In genomic region chr14:48172026-48172425, GRCm38 (mm10) we compare ENCODE assay signal across 10 mouse cellular contexts. TPM values are rescaled to one million over a fixed set of nuclear protein-coding genes. Genes with fewer than 3 reads are reported as not detected.
DNase-seq lines count a peak whose midpoint lies in the region; ATAC-seq and TF ChIP-seq lines count a peak whose summit lies in the region.
"Had no signal": no experiment of that assay in that cellular context is flagged by ENCODE, and none has a peak within 500 bp of the region (broad histone marks: within the 10 kb centered on the region; RNA-seq: fewer than 3 reads in every experiment).

No protein-coding gene starts in this region.

- H3K27me3 ChIP-seq in hindbrain, embryonic 12.5 days: no peaks in the 10 kb centered on the region
- H3K27me3 ChIP-seq: limb, embryonic 13.5 days had no signal

- peak overlapping the region; percentile 45; the same call in 1 of the 2 replicates for H3K27ac ChIP-seq in hindbrain, embryonic 12.5 days
- no peak overlapping the region for H3K27ac ChIP-seq in gastrocnemius, adult 2 months
- H3K27ac ChIP-seq: limb, embryonic 13.5 days had no signal

- TF ChIP-seq CTCF in gastrocnemius, adult 2 months (IDR thresholded peaks at IDR 0.05): no peak

- no peak overlapping the region for H3K4me3 ChIP-seq in hindbrain, embryonic 12.5 days
- no peak overlapping the region for H3K4me3 ChIP-seq in gastrocnemius, adult 2 months
- H3K4me3 ChIP-seq: limb, embryonic 13.5 days had no signal

- 0 out of 2 replicates have a peak overlapping the region, but pooled peaks have one; percentile 32 for H3K9ac ChIP-seq in hindbrain, embryonic 12.5 days
- H3K9ac ChIP-seq: limb, embryonic 13.5 days had no signal

- ATAC-seq in hindbrain, embryonic 12.5 days (ENCODE audit: low FRiP score): peak; percentile 78
- peak; percentile 45 for ATAC-seq in megakaryocyte, adult 5-6 weeks (ENCODE audit: poor library complexity, severe bottlenecking)

- H3K36me3 ChIP-seq in hindbrain, embryonic 12.5 days: no peaks in the 10 kb centered on the region

- H3K4me2 ChIP-seq in hindbrain, embryonic 12.5 days (replicated peaks): no peak overlapping the region
- H3K4me2 ChIP-seq: limb, embryonic 13.5 days had no signal

- H3K9me3 ChIP-seq in hindbrain, embryonic 12.5 days (replicated peaks): no peaks in the 10 kb centered on the region
- H3K9me3 ChIP-seq: limb, embryonic 13.5 days had no signal

- intact Hi-C loops in gastrocnemius, adult 2 months (cut with DNase I): loop anchor here (5.0 kb wide), 1 partner anchor 50 kb away; the partner anchor contains the start of gene Peli2

- 22% methylated on average over 8 of the region's 8 CpGs for WGBS in hindbrain, embryonic 12.5 days

- H3K4me1 ChIP-seq in hindbrain, embryonic 12.5 days: peaks cover 19% of the 10 kb centered on the region

- DNase-seq in heart, postnatal 4 days: peak; percentile 38
- DNase-seq in heart, adult 9 months (ENCODE audit: low spot score in 2 of 2): no peak
- DNase-seq in brain, adult 2 months (ENCODE audit: low read depth, low spot score): peak; percentile 21
- DNase-seq in gastrocnemius, adult 18-20 months (ENCODE audit: low spot score): no peak
- no peak for DNase-seq in gastrocnemius, adult 2 months
- DNase-seq in heart, adult 18-20 months: no peak
- DNase-seq: adrenal gland, postnatal 25 days had no signal

RNA-seq across cellular contexts. Expression of gene Peli2, which starts 51.4 kb away (rescaled TPM):
- 10 to 100 TPM; 12.1 to 12.8 TPM for total RNA-seq in heart, postnatal 4 days (2021)
- 15.3 and 18.0 TPM in 2 replicates for polyA plus RNA-seq in hindbrain, embryonic 12.5 days (2016; fragmentation: Nextera tagmentation; extraction: Ambion mirVana)
- 9.6 and 9.7 TPM in 2 replicates for total RNA-seq in megakaryocyte, adult 5-6 weeks (2015)
- 5.7 and 7.6 TPM in 2 replicates for total RNA-seq in megakaryocyte, adult 5-6 weeks (2017)
- total RNA-seq in gastrocnemius, adult 18-20 months (2021): 10 to 100 TPM; 12.7 to 14.7 TPM
- 10 to 100 TPM; 15.0 to 17.6 TPM for total RNA-seq in gastrocnemius, adult 2 months (2021)
- 10 to 100 TPM; 15.7 to 16.8 TPM for total RNA-seq in heart, adult 18-20 months (2021)

Comparison
In these comparisons a context has a peak if more than half of its experiments do, and no peak if none do; other contexts are left out.
1. DNase-seq: peak in heart, postnatal 4 days (single experiment) and brain, adult 2 months (single experiment); none in heart, adult 9 months (0 of 2), gastrocnemius, adult 18-20 months (single experiment), gastrocnemius, adult 2 months (single experiment) and heart, adult 18-20 months (0 of 2).